Mouse (Mus musculus) small intestine, adult 2 months (tissue): ENCODE results near the gene Erg28.

Experiments used
- CTCF ChIP-seq: fragments of 200-500 bp; IDR thresholded peaks from 2 replicates; pipeline ENCODE4 v1.5.1; 2012; ENCODE audit warnings: low read depth, mild to moderate bottlenecking, control low read depth, inconsistent platforms, low read length, moderate library complexity, mixed read lengths; ENCODE audit not compliant: insufficient replicate concordance, insufficient read length; ENCODE audit errors: extremely low read depth
- POLR2A ChIP-seq: fragments of 200-500 bp; IDR thresholded peaks from 2 replicates; pipeline ENCODE4 v1.6.1; 2012; ENCODE audit warnings: low read depth, mild to moderate bottlenecking, control low read depth, inconsistent platforms, low read length, moderate library complexity

- no peak for TF ChIP-seq CTCF
- TF ChIP-seq POLR2A: no peak
Observed at GRCm38 (mm10) chr12:85778962-85779361, 45.4 kb downstream of the Erg28 start.
